Mouse (Mus musculus): Measurements from ENCODE around the gene Fam184a. TPM values are rescaled to one million over a fixed set of nuclear protein-coding genes. Genes with fewer than 3 reads are reported as not detected.

The Fam184a gene
- polyA plus RNA-seq, 1 experiment from 2014 or later: 3.2 TPM

GRCm38 (mm10) chr10:53629247-53629917, 121.5 kb downstream of the Fam184a start:
- H3K9me3 ChIP-seq (ENCODE audit: control insufficient read depth, low read length): no peaks in the 10 kb centered on the region
- WGBS: under 1% methylated on average over 48 of the region's 67 CpGs
- 0 out of 2 replicates have a peak, but pooled peaks cover 3% of the 10 kb centered on the region for H3K4me1 ChIP-seq (replicated peaks; ENCODE audit: control insufficient read depth, insufficient read depth, low read length)
- peaks cover 2% of the 10 kb centered on the region; the same call in 1 of the 2 replicates for H3K36me3 ChIP-seq (ENCODE audit: control insufficient read depth, insufficient read depth, low read length)
- H3K27me3 ChIP-seq (ENCODE audit: control insufficient read depth, insufficient read depth, low read depth, low read length): no peaks in the 10 kb centered on the region
- peak; percentile 84 for ATAC-seq (ENCODE audit: low read depth)
- peak overlapping the region; percentile 97 for H3K27ac ChIP-seq (ENCODE audit: low read length)
- H3K9ac ChIP-seq (ENCODE audit: low read length): peak overlapping the region; percentile 86
- peak overlapping the region; percentile 81 for H3K4me3 ChIP-seq (ENCODE audit: low read length)
- H3K4me2 ChIP-seq (ENCODE audit: low read depth, low read length): peak overlapping the region; percentile 65

GRCm38 (mm10) chr10:53615850-53616616, 134.9 kb downstream of the Fam184a start:
- Histone ChIP-seq H3K27me3 (ENCODE audit: control insufficient read depth, insufficient read depth, low read depth, low read length) (no peaks in the 10 kb centered on the region), H3K4me2 (ENCODE audit: low read depth, low read length) (no peak overlapping the region), H3K4me3 (ENCODE audit: low read length) (no peak overlapping the region), H3K9me3 (ENCODE audit: control insufficient read depth, low read length) (no peaks in the 10 kb centered on the region), H3K4me1 (replicated peaks; ENCODE audit: control insufficient read depth, insufficient read depth, low read length) (no peaks in the 10 kb centered on the region), H3K9ac (ENCODE audit: low read length) (no peak overlapping the region), H3K27ac (ENCODE audit: low read length) (no peak overlapping the region), H3K36me3 (ENCODE audit: control insufficient read depth, insufficient read depth, low read length) (peaks cover 27% of the 10 kb centered on the region)
- WGBS: 67% methylated on average over 8 of the region's 8 CpGs
- no peak for ATAC-seq (ENCODE audit: low read depth)

GRCm38 (mm10) chr10:53613955-53614354, 137.0 kb downstream of the Fam184a start:
- H3K27ac ChIP-seq (ENCODE audit: low read length): no peak overlapping the region
- H3K4me3 ChIP-seq (ENCODE audit: low read length): no peak overlapping the region
- H3K9ac ChIP-seq (ENCODE audit: low read length): no peak overlapping the region
- no peaks in the 10 kb centered on the region for H3K9me3 ChIP-seq (ENCODE audit: control insufficient read depth, low read length)
- 52% methylated on average over 1 of the region's 1 CpGs for WGBS
- ATAC-seq (ENCODE audit: low read depth): no peak
- H3K4me2 ChIP-seq (ENCODE audit: low read depth, low read length): no peak overlapping the region
- no peaks in the 10 kb centered on the region for H3K27me3 ChIP-seq (ENCODE audit: control insufficient read depth, insufficient read depth, low read depth, low read length)
- H3K4me1 ChIP-seq (replicated peaks; ENCODE audit: control insufficient read depth, insufficient read depth, low read length): no peaks in the 10 kb centered on the region
- peaks cover 30% of the 10 kb centered on the region for H3K36me3 ChIP-seq (ENCODE audit: control insufficient read depth, insufficient read depth, low read length)

GRCm38 (mm10) chr10:53612172-53612571, 138.8 kb downstream of the Fam184a start:
- no peaks in the 10 kb centered on the region for H3K9me3 ChIP-seq (ENCODE audit: control insufficient read depth, low read length)
- no peaks in the 10 kb centered on the region for H3K4me1 ChIP-seq (replicated peaks; ENCODE audit: control insufficient read depth, insufficient read depth, low read length)
- no peak for ATAC-seq (ENCODE audit: low read depth)
- H3K27ac ChIP-seq (ENCODE audit: low read length): no peak overlapping the region
- H3K4me3 ChIP-seq (ENCODE audit: low read length): no peak overlapping the region
- 73% methylated on average over 1 of the region's 1 CpGs for WGBS
- H3K36me3 ChIP-seq (ENCODE audit: control insufficient read depth, insufficient read depth, low read length): peaks cover 38% of the 10 kb centered on the region
- H3K27me3 ChIP-seq (ENCODE audit: control insufficient read depth, insufficient read depth, low read depth, low read length): no peaks in the 10 kb centered on the region
- H3K4me2 ChIP-seq (ENCODE audit: low read depth, low read length): no peak overlapping the region
- H3K9ac ChIP-seq (ENCODE audit: low read length): no peak overlapping the region

GRCm38 (mm10) chr10:53608274-53608673, 142.6 kb downstream of the Fam184a start:
- no peak overlapping the region for H3K27ac ChIP-seq (ENCODE audit: low read length)
- no peak overlapping the region for H3K9ac ChIP-seq (ENCODE audit: low read length)
- no peaks in the 10 kb centered on the region for H3K27me3 ChIP-seq (ENCODE audit: control insufficient read depth, insufficient read depth, low read depth, low read length)
- H3K36me3 ChIP-seq (ENCODE audit: control insufficient read depth, insufficient read depth, low read length): peaks cover 38% of the 10 kb centered on the region
- ATAC-seq (ENCODE audit: low read depth): no peak
- H3K4me2 ChIP-seq (ENCODE audit: low read depth, low read length): no peak overlapping the region
- no peaks in the 10 kb centered on the region for H3K4me1 ChIP-seq (replicated peaks; ENCODE audit: control insufficient read depth, insufficient read depth, low read length)
- no peak overlapping the region for H3K4me3 ChIP-seq (ENCODE audit: low read length)
- 53% methylated on average over 2 of the region's 2 CpGs for WGBS
- H3K9me3 ChIP-seq (ENCODE audit: control insufficient read depth, low read length): no peaks in the 10 kb centered on the region

GRCm38 (mm10) chr10:53605328-53605727, 145.6 kb downstream of the Fam184a start:
- Histone ChIP-seq H3K27ac (ENCODE audit: low read length) (no peak overlapping the region), H3K36me3 (ENCODE audit: control insufficient read depth, insufficient read depth, low read length) (peaks cover 38% of the 10 kb centered on the region), H3K4me1 (replicated peaks; ENCODE audit: control insufficient read depth, insufficient read depth, low read length) (no peaks in the 10 kb centered on the region), H3K9ac (ENCODE audit: low read length) (no peak overlapping the region), H3K4me2 (ENCODE audit: low read depth, low read length) (no peak overlapping the region), H3K9me3 (ENCODE audit: control insufficient read depth, low read length) (no peaks in the 10 kb centered on the region), H3K27me3 (ENCODE audit: control insufficient read depth, insufficient read depth, low read depth, low read length) (no peaks in the 10 kb centered on the region), H3K4me3 (ENCODE audit: low read length) (no peak overlapping the region)
- ATAC-seq (ENCODE audit: low read depth): no peak
- WGBS: 53% methylated on average over 2 of the region's 2 CpGs

GRCm38 (mm10) chr10:53598821-53599220, 152.1 kb downstream of the Fam184a start:
- ATAC-seq (ENCODE audit: low read depth): no peak
- H3K36me3 ChIP-seq (ENCODE audit: control insufficient read depth, insufficient read depth, low read length): peaks cover 12% of the 10 kb centered on the region
- H3K27ac ChIP-seq (ENCODE audit: low read length): no peak overlapping the region
- 39% methylated on average over 5 of the region's 5 CpGs for WGBS
- peak overlapping the region; percentile 8; the same call in 1 of the 2 replicates for H3K9ac ChIP-seq (ENCODE audit: low read length)
- H3K4me2 ChIP-seq (ENCODE audit: low read depth, low read length): peak overlapping the region; percentile 40
- H3K9me3 ChIP-seq (ENCODE audit: control insufficient read depth, low read length): no peaks in the 10 kb centered on the region
- peaks cover 13% of the 10 kb centered on the region for H3K4me1 ChIP-seq (replicated peaks; ENCODE audit: control insufficient read depth, insufficient read depth, low read length)
- no peaks in the 10 kb centered on the region for H3K27me3 ChIP-seq (ENCODE audit: control insufficient read depth, insufficient read depth, low read depth, low read length)
- peak overlapping the region; percentile 7 for H3K4me3 ChIP-seq (ENCODE audit: low read length)

- under 1% methylated on average over 76 of the region's 99 CpGs for WGBS
- H3K27me3 ChIP-seq (ENCODE audit: control insufficient read depth, insufficient read depth, low read depth, low read length): no peaks in the 10 kb centered on the region
Observed at GRCm38 (mm10) chr10:53597121-53597881, 153.6 kb downstream of the Fam184a start.

GRCm38 (mm10) chr10:53596677-53597120, 154.2 kb downstream of the Fam184a start, which contains the start of gene Asf1a:
Asf1a (plus strand) TSS chr10:53596757.
- Histone ChIP-seq H3K4me1 (replicated peaks; ENCODE audit: control insufficient read depth, insufficient read depth, low read length) (peaks cover 13% of the 10 kb centered on the region), H3K9me3 (ENCODE audit: control insufficient read depth, low read length) (no peaks in the 10 kb centered on the region), H3K27ac (ENCODE audit: low read length) (peak within 1 kb of the TSS; percentile 99), H3K9ac (ENCODE audit: low read length) (peak within 1 kb of the TSS; percentile 95), H3K27me3 (ENCODE audit: control insufficient read depth, insufficient read depth, low read depth, low read length) (no peaks in the 10 kb centered on the region), H3K4me2 (ENCODE audit: low read depth, low read length) (peak within 1 kb of the TSS; percentile 70), H3K36me3 (ENCODE audit: control insufficient read depth, insufficient read depth, low read length) (peaks cover 4% of the 10 kb centered on the region; the same call in 1 of the 2 replicates), H3K4me3 (ENCODE audit: low read length) (peak within 1 kb of the TSS; percentile 97)
- WGBS: under 1% methylated on average over 52 of the region's 52 CpGs
- peak; percentile 98 for ATAC-seq (ENCODE audit: low read depth)

More at GRCm38 (mm10) chr10:53597121-53597881, 153.6 kb downstream of the Fam184a start:
- Histone ChIP-seq H3K36me3 (ENCODE audit: control insufficient read depth, insufficient read depth, low read length) (peaks cover 4% of the 10 kb centered on the region; the same call in 1 of the 2 replicates), H3K27ac (ENCODE audit: low read length) (peak overlapping the region; percentile 99), H3K4me2 (ENCODE audit: low read depth, low read length) (peak overlapping the region; percentile 59), H3K9me3 (ENCODE audit: control insufficient read depth, low read length) (no peaks in the 10 kb centered on the region), H3K9ac (ENCODE audit: low read length) (peak overlapping the region; percentile 95), H3K4me1 (replicated peaks; ENCODE audit: control insufficient read depth, insufficient read depth, low read length) (peaks cover 13% of the 10 kb centered on the region), H3K4me3 (ENCODE audit: low read length) (peak overlapping the region; percentile 97)
- peak; percentile 19 for ATAC-seq (ENCODE audit: low read depth)

All from lung, embryonic 16.5 days (tissue).